Mouse (Mus musculus) MEL (cell line): ENCODE data around the gene Zfp366. TPM values are rescaled to one million over a fixed set of nuclear protein-coding genes. Genes with fewer than 3 reads are reported as not detected.

ENCODE experiments used
- DNase-seq: peaks from one replicate; pipeline ENCODE4 v3.0.0; 2011; ENCODE audit warnings: low read depth, low spot score
- H3K27ac ChIP-seq: 2 replicates; pipeline ENCODE4 v1.5.1; 2012; ENCODE audit warnings: low read depth, mild to moderate bottlenecking, control low read depth, low read length, moderate library complexity; ENCODE audit not compliant: control insufficient read depth
- H3K27me3 ChIP-seq, 2 experiments: fragments of 150-350 bp in 1 of 2; sonication (generic) in 1 of 2; 2 replicates each; pipeline ENCODE4 v1.6.1; 2012; ENCODE audit warnings: low read length in 2 of 2, mild to moderate bottlenecking in 2 of 2, improper control_type of control experiment in 1 of 2, moderate library complexity in 1 of 2; ENCODE audit not compliant: insufficient read depth in 2 of 2, control insufficient read depth in 1 of 2
- H3K36me3 ChIP-seq, 2 experiments: 2 replicates each; pipeline ENCODE4 v1.6.1; 2012 to 2014; ENCODE audit warnings: low read length in 2 of 2, improper control_type of control experiment in 1 of 2, inconsistent platforms in 1 of 2, mild to moderate bottlenecking in 1 of 2; ENCODE audit not compliant: insufficient read depth in 2 of 2, control insufficient read depth in 1 of 2
- H3K4me1 ChIP-seq, 2 experiments: fragments of 150-350 bp in 1 of 2; sonication (generic) in 1 of 2; 2 replicates each; pipeline ENCODE4 v1.6.1; 2012; ENCODE audit warnings: low read length in 2 of 2, improper control_type of control experiment in 1 of 2, mild to moderate bottlenecking in 1 of 2; ENCODE audit not compliant: insufficient read depth in 2 of 2, control insufficient read depth in 1 of 2
- H3K4me3 ChIP-seq, 2 experiments: fragments of 150-350 bp in 1 of 2; sonication (generic) in 1 of 2; 2 replicates each; pipeline ENCODE4 v1.5.1; 2012; ENCODE audit warnings: low read depth in 2 of 2, low read length in 2 of 2, mild to moderate bottlenecking in 2 of 2, moderate library complexity in 2 of 2, control low read depth in 1 of 2, improper control_type of control experiment in 1 of 2; ENCODE audit not compliant: control insufficient read depth in 1 of 2, insufficient read depth in 1 of 2
- H3K79me2 ChIP-seq: 2 replicates; pipeline ENCODE4 v1.6.1; 2012; ENCODE audit warnings: mild to moderate bottlenecking, low read length, moderate library complexity; ENCODE audit not compliant: control insufficient read depth, poor library complexity, insufficient read depth
- H3K9ac ChIP-seq: 2 replicates; pipeline ENCODE4 v1.6.1; 2012; ENCODE audit warnings: low read depth, mild to moderate bottlenecking, control low read depth, low read length, moderate library complexity; ENCODE audit not compliant: control insufficient read depth, poor library complexity, severe bottlenecking
- H3K9me3 ChIP-seq: fragments of 150-350 bp; sonication (generic); replicated peaks from 2 replicates; pipeline ENCODE4 v1.6.1; 2012; ENCODE audit warnings: mild to moderate bottlenecking, low read length, improper control_type of control experiment, moderate library complexity; ENCODE audit not compliant: insufficient read depth
- BHLHE40 ChIP-seq: IDR thresholded peaks from 2 replicates; pipeline ENCODE4 v1.6.1; 2012; ENCODE audit warnings: low read depth, mild to moderate bottlenecking, inconsistent platforms, low read length, improper control_type of control experiment, borderline replicate concordance
- CHD1 ChIP-seq: IDR thresholded peaks from 2 replicates; pipeline ENCODE4 v1.6.1; 2012; ENCODE audit warnings: low read depth, mild to moderate bottlenecking, inconsistent platforms, low read length, improper control_type of control experiment
- CHD2 ChIP-seq: IDR thresholded peaks from 2 replicates; pipeline ENCODE4 v1.6.1; 2011; ENCODE audit warnings: low read length, improper control_type of control experiment
- GATA1 ChIP-seq: IDR thresholded peaks from 2 replicates; pipeline ENCODE4 v1.6.1; 2011; ENCODE audit warnings: low read depth, low read length, improper control_type of control experiment
- MAFK ChIP-seq: IDR thresholded peaks from 2 replicates; pipeline ENCODE4 v1.6.1; 2011; ENCODE audit warnings: low read depth, mild to moderate bottlenecking, low read length, improper control_type of control experiment, borderline replicate concordance
- MYB ChIP-seq: IDR thresholded peaks from 2 replicates; pipeline ENCODE4 v1.6.1; 2011; ENCODE audit warnings: mild to moderate bottlenecking, low read depth, low read length, improper control_type of control experiment
- NELFE ChIP-seq: IDR thresholded peaks from 2 replicates; pipeline ENCODE4 v1.6.1; 2011; ENCODE audit warnings: low read depth, low read length, improper control_type of control experiment
- NRF1 ChIP-seq: IDR thresholded peaks from 2 replicates; pipeline ENCODE4 v1.6.1; 2014; ENCODE audit warnings: low read depth, mild to moderate bottlenecking, inconsistent platforms, low read length, improper control_type of control experiment, moderate library complexity; ENCODE audit not compliant: poor library complexity, insufficient read depth, severe bottlenecking
- SMC3 ChIP-seq: IDR thresholded peaks from 2 replicates; pipeline ENCODE4 v1.6.1; 2011; ENCODE audit warnings: low read depth, low read length, improper control_type of control experiment
- TBP ChIP-seq: IDR thresholded peaks from 2 replicates; pipeline ENCODE4 v1.8.0; 2011; ENCODE audit warnings: low read depth, low read length, improper control_type of control experiment
- TCF12 ChIP-seq: IDR thresholded peaks from 2 replicates; pipeline ENCODE4 v1.6.1; 2014; ENCODE audit warnings: low read depth, mild to moderate bottlenecking, inconsistent platforms, low read length, improper control_type of control experiment, moderate library complexity
- UBTF ChIP-seq: IDR thresholded peaks from 2 replicates; pipeline ENCODE4 v1.6.1; 2012; ENCODE audit warnings: low read depth, mild to moderate bottlenecking, inconsistent platforms, low read length, improper control_type of control experiment, moderate library complexity, borderline replicate concordance; ENCODE audit not compliant: insufficient read depth
- USF1 ChIP-seq: IDR thresholded peaks from 2 replicates; pipeline ENCODE4 v1.6.1; 2014; ENCODE audit warnings: low read depth, mild to moderate bottlenecking, inconsistent platforms, low read length, improper control_type of control experiment, moderate library complexity
- ZKSCAN1 ChIP-seq: IDR thresholded peaks from 2 replicates; pipeline ENCODE4 v1.6.1; 2012; ENCODE audit warnings: low read depth, mild to moderate bottlenecking, inconsistent platforms, low read length, improper control_type of control experiment, moderate library complexity
- ZNF384 ChIP-seq: IDR thresholded peaks from 2 replicates; pipeline ENCODE4 v1.6.1; 2012; ENCODE audit warnings: low read depth, mild to moderate bottlenecking, inconsistent platforms, low read length, improper control_type of control experiment
- polyA plus RNA-seq, 2 experiments: library from polyadenylated mRNA; stranded (reverse) in 1 of 2; unstranded in 1 of 2; fragments of >175 nt in 1 of 2; fragments of >200 nt in 1 of 2; gene quantifications; 2 replicates each; pipeline versions ENCODE4 v1.2.1 to v1.2.4; 2012; ENCODE audit warnings: low replicate concordance in 2 of 2, low read depth in 1 of 2; ENCODE audit not compliant: insufficient read length in 2 of 2, insufficient read depth in 1 of 2, missing spikeins in 1 of 2
- total RNA-seq: library from RNA; depleted of rRNA; stranded (reverse); fragments of 300-350 nt; gene quantifications from 2 replicates; pipeline ENCODE4 v1.2.3, GENCODE M21; 2012; rRNA removed

The Zfp366 gene
- total RNA-seq (not detected in 2 replicates), polyA plus RNA-seq (not detected)

DNA sequence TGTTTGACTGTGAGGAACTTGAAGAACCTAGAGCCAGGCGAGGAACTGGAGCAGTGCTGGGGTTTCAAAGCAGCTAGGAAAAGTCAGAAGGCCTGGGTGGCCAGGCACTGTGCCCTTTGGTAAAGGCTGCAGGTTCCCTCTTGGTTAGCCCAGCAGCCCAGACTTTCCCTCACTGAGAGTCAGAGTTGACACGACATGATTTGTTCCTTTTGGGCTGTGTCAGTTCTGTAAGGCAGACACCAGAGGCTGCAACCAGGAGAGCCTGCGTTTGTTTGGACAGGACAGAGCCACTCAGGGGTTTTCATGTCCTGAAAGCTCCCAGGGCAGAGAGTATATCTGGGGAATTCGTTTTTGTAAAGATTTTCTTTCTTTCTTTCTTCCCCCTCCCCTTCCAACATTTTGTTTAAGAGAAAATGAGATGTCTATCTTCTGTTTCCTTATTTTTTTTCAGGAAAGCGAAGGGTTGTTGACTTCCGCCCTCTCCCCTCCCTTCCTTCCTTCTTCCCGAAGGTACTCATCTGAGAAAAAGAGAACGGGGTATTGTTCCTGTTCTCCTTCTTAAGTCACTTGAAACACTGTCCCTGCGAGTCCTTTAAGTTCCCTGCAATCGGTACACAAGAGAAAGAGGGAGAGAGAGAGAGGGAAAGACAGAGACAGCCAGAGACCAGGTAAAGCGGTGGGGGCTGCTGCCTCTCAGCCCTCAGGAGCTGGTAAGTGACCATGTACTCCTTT lies at the start of gene Zfp366:
Gene Zfp366 (plus strand): TSS at position 669 of the 732 bp plus-strand sequence.
- Histone ChIP-seq H3K4me3 (no peak within 1 kb of the TSS), H3K4me1 (no peaks in the 10 kb centered on the region), H3K9me3 (no peaks in the 10 kb centered on the region), H3K27me3 (no peaks in the 10 kb centered on the region), H3K36me3 (no peaks in the 10 kb centered on the region), H3K79me2 (no peaks in the 10 kb centered on the region), H3K27ac (no peak within 1 kb of the TSS), H3K9ac (no peak within 1 kb of the TSS)
- no peak for DNase-seq
- TF ChIP-seq NELFE, result no peak
- TF ChIP-seq CHD1, result no peak
- TF ChIP-seq TBP, result no peak
- no peak for TF ChIP-seq MAFK
- TF ChIP-seq UBTF, result no peak

GRCm38 (mm10) chr13:99138351-99139255 lies 46.0 kb upstream of the Zfp366 start:
- Histone ChIP-seq H3K27me3 (no peaks in the 10 kb centered on the region), H3K4me3 (no peak overlapping the region), H3K9me3 (no peaks in the 10 kb centered on the region), H3K9ac (no peak overlapping the region)
- TF ChIP-seq BHLHE40 (no peak), MYB (no peak), USF1 (no peak), TCF12 (no peak), ZKSCAN1 (no peak), GATA1 (no peak), CHD2 (no peak), NRF1 (no peak), TBP (no peak), NELFE (no peak), ZNF384 (no peak), SMC3 (no peak)
- TF ChIP-seq, all 39 proteins: peak for 0
- Histone ChIP-seq H3K36me3 (no peaks in the 10 kb centered on the region), H3K79me2 (no peaks in the 10 kb centered on the region), H3K27ac (no peak overlapping the region), H3K4me1 (no peaks in the 10 kb centered on the region)
- DNase-seq, result no peak
